Mouse (Mus musculus): ENCODE data around the gene Napepld.
A peak's percentile ranks its signal among the peaks of the same experiment; 100 is the strongest.

DNA sequence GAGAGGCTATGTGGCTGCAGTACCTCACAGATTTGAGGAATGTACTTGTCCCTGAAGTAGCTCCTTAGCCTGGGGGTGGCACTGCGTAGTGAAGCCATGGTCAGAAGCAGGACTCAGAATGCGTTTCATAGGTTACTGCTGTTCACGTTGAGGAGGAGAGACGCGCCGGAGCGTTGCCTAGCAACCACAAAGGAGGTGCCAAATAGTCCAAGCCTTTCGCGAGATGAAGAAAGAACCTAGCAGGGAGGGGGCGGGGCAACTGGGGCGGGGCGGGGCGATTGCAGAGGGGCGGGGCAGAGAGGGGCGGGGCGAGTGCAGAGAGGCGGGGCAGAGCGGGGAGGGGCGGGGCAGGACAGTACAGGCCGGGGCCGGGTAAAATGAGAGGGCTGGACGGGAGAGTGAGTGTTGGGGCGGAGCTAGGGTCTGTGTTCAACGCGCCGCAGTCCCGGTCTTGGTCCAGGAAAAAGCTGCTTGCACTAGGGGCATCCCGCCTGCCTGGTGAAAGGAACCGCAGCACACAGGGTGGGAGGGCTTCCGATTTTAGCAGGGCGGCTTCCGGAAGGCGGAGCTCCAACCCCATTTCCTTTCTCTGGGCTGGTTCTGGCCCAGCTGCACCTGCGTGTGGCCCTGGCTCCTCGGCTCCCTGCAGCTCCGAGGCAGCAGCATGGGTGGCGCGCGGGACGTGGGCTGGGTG, 55.6 kb downstream of the Napepld start, which contains the start of the genes Fbxl13 and Armc10:
- TF ChIP-seq CTCF (IDR thresholded peaks at IDR 0.05; ENCODE audit: borderline replicate concordance, insufficient read depth, low read length) = no peak
- peak; percentile 86 for TF ChIP-seq POLR2A (IDR thresholded peaks at IDR 0.05; ENCODE audit: low read depth, low read length)

Data from embryonic fibroblast, embryonic 13.5 days (primary cell).